Mouse (Mus musculus) naive thymus-derived CD4-positive, alpha-beta T cell, adult 2 months (primary cell): ENCODE measurements around the gene Aldh1b1.

ENCODE experiments used
- DNase-seq: peaks from one replicate; pipeline ENCODE4 v3.0.0-alpha.2; 2011; ENCODE audit warnings: low read depth

The Aldh1b1 gene

GRCm38 (mm10) chr4:45783671-45784070 is 15.2 kb upstream of the Aldh1b1 start:
- DNase-seq: no peak

GRCm38 (mm10) chr4:45785959-45786358 is 12.9 kb upstream of the Aldh1b1 start:
- DNase-seq: no peak

DNA sequence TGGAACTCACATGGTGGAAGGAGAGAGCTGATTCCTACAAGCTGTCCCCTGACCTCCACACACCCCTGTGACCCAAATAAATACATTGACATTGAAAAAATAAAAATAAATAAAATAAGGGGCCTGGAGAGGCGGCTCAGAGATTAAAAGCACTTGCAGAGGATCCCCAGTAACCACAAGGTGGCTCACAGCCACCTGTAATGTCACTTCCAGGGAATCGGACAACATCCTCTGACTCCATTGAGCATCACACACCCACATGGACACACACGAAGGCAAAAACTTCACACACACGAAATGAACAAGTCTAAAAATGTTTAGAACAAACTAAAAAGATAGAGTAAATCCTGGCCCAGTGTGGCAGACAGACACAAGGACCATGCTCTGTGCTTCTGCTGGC is 12.1 kb upstream of the Aldh1b1 start:
- DNase-seq: no peak

GRCm38 (mm10) chr4:45788446-45789081 is 10.3 kb upstream of the Aldh1b1 start:
- DNase-seq: no peak

DNA sequence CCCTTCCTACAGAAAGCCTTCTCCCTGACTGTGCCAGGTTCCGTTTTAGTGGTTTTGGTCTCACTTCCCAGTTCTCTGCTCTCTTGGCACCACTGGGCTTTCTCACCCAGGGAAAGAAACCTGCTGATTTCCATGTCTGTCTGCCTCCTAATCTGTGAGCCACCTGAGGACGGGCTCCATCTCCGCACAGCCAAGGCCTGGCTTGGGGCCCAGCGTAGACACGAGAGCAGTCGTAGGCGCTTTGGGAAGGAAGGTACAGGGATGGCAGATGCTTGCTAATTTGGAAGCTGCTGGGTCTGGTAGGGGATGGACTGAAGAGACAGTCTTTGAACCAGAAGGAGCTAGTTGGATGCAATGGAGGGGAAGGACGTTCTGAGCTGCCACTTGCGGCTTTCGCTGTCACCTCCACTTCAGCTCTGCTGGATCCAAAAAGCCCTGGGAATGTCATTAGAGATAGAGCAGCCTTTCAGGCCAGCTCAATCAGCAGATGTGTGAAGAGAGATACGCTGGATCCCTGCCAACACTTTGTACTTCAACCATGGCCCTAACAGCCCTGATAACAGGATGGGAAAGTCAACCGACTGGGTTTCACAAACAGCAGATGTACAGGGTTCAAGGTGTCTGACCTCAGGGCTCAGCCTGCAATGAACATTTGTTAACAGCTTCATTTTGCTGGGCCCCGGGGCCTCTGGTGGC is 9.4 kb upstream of the Aldh1b1 start:
- DNase-seq: no peak

DNA sequence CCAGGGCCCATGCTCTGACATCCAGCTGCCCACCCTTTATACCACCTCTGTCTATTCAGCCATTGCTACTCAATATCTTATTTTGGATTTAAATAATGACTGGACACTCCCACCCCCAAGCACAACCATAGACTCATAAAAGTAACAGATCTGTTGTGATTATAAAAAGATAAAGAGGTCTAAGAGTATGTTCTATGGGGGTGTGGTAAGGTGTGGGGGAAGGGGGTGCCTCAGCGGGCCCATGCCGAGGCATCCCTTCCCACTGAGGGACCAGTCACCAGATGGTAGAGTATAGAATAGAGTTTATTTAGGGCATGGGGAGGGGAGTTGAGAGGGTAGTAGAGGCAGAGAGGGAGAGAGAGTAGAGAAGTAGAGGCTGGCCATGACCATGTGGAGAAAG is 8.8 kb upstream of the Aldh1b1 start:
- no peak for DNase-seq

GRCm38 (mm10) chr4:45795191-45795811 is 3.5 kb upstream of the Aldh1b1 start:
- no peak for DNase-seq

DNA sequence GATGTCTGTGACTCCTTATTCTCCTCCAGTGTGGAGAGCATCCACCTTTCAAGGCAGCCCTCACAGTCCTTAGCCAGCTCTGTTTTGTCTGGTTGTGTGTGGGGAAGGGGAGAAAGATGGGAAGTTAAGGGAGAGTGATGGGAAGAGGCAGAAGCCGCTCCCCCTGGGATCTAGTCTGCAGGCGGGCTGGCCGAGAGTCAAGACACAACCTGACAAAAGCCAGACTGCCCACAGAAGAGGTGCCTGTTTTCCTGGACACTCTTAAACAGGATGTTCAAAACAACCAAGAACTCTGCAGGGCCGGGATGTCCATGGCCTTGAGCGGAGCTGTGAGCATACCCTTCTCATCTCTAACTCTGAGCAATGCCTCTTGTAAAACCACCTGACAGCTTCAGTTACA is 2.1 kb upstream of the Aldh1b1 start:
- DNase-seq: no peak

- no peak for DNase-seq
Observed at GRCm38 (mm10) chr4:45799956-45800537, 1.2 kb downstream of the Aldh1b1 start.

- no peak for DNase-seq
Observed at GRCm38 (mm10) chr4:45802900-45803299, 4.1 kb downstream of the Aldh1b1 start.

GRCm38 (mm10) chr4:45808034-45808433 is 9.2 kb downstream of the Aldh1b1 start:
- DNase-seq: no peak

GRCm38 (mm10) chr4:45811250-45811649 is 12.4 kb downstream of the Aldh1b1 start:
- no peak for DNase-seq

- peak; percentile 46 for DNase-seq
Observed at GRCm38 (mm10) chr4:45815542-45815941, 16.7 kb downstream of the Aldh1b1 start.

DNA sequence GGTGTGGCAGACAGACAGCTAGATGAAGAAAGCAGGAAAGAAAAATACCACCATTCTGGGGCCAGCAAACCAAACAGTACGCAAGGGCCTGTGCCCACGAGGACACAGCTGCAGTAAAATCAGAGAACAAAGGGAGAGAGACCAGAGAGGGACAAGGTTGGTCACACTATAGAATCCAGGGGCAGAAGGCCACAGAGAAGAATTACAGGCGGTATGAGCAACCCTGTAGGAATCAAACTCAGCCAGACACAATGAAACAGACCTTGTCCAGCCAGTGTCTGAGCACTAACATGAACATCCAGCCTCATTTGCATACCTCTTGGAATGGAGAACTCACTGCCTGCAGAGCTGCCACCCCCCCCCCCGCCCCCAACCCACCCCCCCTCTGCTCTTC is 20.0 kb downstream of the Aldh1b1 start:
- no peak for DNase-seq

GRCm38 (mm10) chr4:45819208-45819931 is 20.5 kb downstream of the Aldh1b1 start:
- DNase-seq: no peak

- peak; percentile 57 for DNase-seq
Observed at GRCm38 (mm10) chr4:45820074-45820830, 21.4 kb downstream of the Aldh1b1 start.

- no peak for DNase-seq
Observed at GRCm38 (mm10) chr4:45821995-45822394, 23.2 kb downstream of the Aldh1b1 start.

DNA sequence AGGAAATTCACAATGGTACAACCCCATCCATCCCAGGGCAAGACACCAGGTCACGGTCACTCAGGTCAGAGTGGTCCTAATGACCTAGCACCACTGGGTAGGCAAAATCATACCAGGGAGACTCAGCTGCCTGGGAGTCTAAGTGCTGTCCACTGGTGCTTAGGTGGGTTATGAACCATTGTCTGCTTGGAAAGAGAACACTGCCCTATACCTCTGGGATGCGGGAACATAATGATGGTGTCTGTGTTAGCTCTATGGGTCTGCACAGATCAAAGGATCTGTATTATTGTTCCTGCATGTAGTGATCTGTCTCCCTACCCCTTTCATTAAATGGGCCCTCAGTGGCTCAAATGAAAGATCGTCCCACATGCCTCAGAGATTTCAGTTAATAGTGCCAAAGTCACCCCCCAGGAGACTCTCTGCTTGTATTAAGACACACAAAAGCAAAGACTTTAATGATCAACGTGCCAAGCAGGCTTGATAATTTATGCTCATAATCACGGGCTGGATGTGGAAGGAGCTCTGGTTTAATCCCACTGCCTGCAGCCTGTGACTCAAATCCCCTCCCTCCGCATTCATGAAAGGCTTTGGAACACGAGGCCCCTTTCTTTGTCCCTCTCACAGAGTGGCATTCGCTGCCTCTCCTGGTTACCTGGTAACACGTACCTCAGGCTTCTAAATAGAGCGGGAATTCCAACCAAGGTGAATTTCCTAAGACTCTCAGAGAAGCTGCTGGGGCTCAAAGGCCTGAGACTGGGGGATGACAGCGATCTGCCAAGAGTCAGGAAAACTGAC is 24.2 kb downstream of the Aldh1b1 start:
- no peak for DNase-seq

- no peak for DNase-seq
Observed at GRCm38 (mm10) chr4:45824049-45824760, 25.4 kb downstream of the Aldh1b1 start.
